Mouse (Mus musculus): ENCODE results near the gene Ift122. TPM values are rescaled to one million over a fixed set of nuclear protein-coding genes. Genes with fewer than 3 reads are reported as not detected.

The Ift122 gene
- total RNA-seq, 2 experiments from 2014 or later = 26.7 to 28.7 TPM

DNA sequence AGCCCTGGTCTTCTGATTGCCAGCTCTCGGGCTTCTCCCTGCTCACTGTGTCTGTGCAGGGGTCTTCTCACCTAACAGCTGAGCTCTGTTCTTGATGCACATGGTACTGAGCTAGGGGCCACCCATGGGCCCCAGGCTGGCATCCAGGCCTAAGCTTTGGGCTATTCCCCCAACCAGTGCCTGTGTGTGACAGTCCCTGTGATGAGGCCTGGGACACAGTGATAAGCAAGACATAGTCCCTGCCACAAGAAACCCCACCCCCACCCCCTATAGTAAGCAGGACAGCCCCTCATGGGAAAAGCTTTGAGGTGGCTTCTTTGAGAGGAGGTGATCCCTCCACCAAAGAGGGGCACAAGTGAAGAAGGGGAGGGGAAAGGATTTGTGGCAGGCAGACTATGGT lies 65.3 kb downstream of the Ift122 start:
- no peak for DNase-seq (ENCODE audit: extremely low spot score in 1 of 2, low spot score in 1 of 2)

GRCm38 (mm10) chr6:115919876-115920275 lies 66.6 kb downstream of the Ift122 start:
- no peak for DNase-seq (ENCODE audit: extremely low spot score in 1 of 2, low spot score in 1 of 2)

DNA sequence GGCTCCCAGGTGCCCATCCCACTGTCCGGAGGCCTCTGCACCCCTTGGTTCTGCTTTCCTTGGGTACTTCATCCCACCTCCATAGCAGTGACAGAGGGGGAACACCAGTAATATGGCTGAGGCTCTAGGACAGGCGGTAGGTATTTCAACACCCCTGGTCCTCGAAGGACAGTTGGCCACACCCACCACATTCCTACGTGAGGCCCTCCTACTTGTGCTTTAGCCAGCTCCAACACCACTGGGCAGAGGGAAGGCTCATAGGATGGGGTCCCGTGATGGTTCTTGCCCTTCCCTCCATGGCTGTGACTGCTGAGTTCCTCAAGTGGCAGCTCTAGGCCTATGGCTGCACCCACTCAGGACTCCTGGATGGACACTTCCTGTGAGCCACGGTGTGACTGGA lies 71.6 kb downstream of the Ift122 start:
- no peak for DNase-seq (ENCODE audit: extremely low spot score in 1 of 2, low spot score in 1 of 2)

DNA sequence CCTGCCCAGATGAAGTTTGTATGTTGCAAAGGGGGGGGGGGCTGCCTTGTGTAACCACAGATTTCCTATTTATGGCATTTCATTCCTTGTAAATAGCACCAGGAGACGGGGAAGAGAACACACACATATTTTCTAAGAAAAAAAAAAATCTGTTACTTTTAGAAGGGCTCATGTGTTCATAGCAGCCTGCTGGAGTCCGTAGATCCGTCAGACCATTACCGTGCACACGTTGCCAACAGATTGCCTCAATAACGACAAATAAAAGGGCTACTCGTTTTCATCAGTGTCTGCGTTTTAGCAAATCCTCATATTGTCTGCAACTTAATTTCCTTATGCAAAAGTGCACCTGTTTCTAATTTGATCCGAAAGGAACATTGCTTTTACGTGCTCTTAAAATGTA lies 73.1 kb downstream of the Ift122 start:
- DNase-seq (ENCODE audit: extremely low spot score in 1 of 2, low spot score in 1 of 2) = no peak

- no peak for DNase-seq (ENCODE audit: extremely low spot score in 1 of 2, low spot score in 1 of 2)
Measured at GRCm38 (mm10) chr6:115927292-115928242, 74.3 kb downstream of the Ift122 start.

GRCm38 (mm10) chr6:115930018-115930417 lies 76.7 kb downstream of the Ift122 start:
- no peak for DNase-seq (ENCODE audit: extremely low spot score in 1 of 2, low spot score in 1 of 2)

DNA sequence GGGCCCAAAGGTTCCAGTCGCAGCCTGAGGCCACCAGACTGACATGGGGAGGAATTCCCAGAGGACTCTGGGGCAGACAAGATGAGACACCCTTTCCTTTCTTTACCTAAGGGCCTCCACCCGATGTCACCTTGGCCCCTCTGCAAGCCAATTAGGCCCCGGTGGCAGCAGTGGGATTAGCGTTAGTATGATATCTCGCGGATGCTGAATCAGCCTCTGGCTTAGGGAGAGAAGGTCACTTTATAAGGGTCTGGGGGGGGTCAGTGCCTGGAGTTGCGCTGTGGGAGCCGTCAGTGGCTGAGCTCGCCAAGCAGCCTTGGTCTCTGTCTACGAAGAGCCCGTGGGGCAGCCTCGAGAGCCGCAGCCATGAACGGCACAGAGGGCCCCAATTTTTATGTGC lies 78.4 kb downstream of the Ift122 start, which contains the start of gene Rho:
Gene Rho (plus strand): TSS at position 110 of the 400 bp plus-strand sequence.
- no peak for DNase-seq (ENCODE audit: extremely low spot score in 1 of 2, low spot score in 1 of 2)

DNA sequence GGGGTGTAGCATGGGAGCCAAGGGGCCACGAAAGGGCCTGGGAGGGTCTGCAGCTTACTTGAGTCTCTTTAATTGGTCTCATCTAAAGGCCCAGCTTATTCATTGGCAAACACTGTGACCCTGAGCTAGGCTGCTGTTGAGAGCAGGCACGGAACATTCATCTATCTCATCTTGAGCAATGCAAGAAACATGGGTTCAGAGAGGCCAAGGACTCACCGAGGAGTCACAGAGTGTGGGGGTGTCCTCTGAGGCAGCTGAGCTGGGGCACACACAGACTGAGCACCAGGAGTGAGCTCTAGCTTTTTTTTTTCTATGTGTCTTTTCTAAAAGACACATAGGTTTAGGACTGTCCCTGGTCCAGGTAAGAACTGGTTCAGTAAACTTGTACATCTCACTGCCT lies 79.1 kb downstream of the Ift122 start:
- no peak for DNase-seq (ENCODE audit: extremely low spot score in 1 of 2, low spot score in 1 of 2)

DNA sequence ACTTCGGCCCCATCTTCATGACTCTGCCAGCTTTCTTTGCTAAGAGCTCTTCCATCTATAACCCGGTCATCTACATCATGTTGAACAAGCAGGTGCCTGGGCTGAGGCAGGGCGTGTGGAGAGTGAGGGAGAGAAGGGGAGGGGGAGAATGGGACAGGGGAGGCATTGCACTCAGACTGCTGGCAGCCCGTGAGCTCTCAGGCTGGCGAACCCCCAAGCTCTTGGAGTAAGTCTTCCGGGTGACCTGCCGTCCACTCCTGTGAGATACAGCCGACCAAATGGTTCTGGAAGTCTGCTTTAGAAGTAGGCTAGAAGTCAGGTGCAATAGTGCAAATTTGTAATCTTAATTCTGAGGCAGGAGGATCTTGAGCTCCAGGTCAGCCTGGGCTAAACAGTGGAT lies 82.3 kb downstream of the Ift122 start:
- DNase-seq (ENCODE audit: extremely low spot score in 1 of 2, low spot score in 1 of 2) = no peak

DNA sequence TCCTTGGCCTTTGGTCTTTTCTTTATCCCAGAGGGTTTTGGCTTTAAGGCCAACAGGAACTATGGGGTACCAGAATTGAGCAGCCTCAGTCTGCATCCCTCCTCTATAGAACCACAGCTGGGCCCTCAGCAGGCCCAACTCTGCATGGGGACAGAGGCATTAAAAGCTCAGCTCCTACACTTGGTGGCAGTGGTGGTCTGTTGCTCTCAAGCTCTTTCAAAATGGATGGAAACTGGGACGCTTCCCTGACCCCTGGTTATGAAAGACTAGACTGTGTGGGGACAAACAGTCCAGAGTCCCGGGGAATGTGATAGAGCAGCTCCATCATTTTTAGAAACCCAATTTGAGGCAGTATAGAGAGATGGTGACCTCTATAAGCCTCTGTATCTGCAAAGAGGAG lies 84.7 kb downstream of the Ift122 start:
- DNase-seq (ENCODE audit: extremely low spot score in 1 of 2, low spot score in 1 of 2) = no peak

GRCm38 (mm10) chr6:115938798-115939197 lies 85.5 kb downstream of the Ift122 start:
- DNase-seq (ENCODE audit: extremely low spot score in 1 of 2, low spot score in 1 of 2) = no peak

DNA sequence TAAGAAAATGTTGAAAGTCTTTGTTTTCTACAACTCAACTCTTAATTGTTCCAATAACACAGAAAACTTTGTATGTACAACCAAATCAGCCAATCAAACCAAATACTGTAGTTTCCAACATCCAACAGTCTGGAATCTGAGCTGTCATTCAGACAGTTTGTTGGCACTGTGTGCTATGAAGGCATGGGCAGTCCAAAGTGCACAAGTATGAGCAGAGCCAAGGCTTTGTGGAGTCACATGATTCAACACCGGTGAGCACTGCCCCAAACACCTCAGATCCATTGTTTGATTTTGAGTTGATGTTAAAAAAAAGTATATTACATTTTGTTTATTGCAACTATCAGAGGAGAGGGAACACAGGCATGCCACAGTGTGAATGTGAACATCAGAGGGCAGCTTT lies 87.3 kb downstream of the Ift122 start:
- DNase-seq (ENCODE audit: extremely low spot score in 1 of 2, low spot score in 1 of 2) = no peak

- no peak for DNase-seq (ENCODE audit: extremely low spot score in 1 of 2, low spot score in 1 of 2)
Measured at GRCm38 (mm10) chr6:115941128-115941527, 87.9 kb downstream of the Ift122 start.

DNA sequence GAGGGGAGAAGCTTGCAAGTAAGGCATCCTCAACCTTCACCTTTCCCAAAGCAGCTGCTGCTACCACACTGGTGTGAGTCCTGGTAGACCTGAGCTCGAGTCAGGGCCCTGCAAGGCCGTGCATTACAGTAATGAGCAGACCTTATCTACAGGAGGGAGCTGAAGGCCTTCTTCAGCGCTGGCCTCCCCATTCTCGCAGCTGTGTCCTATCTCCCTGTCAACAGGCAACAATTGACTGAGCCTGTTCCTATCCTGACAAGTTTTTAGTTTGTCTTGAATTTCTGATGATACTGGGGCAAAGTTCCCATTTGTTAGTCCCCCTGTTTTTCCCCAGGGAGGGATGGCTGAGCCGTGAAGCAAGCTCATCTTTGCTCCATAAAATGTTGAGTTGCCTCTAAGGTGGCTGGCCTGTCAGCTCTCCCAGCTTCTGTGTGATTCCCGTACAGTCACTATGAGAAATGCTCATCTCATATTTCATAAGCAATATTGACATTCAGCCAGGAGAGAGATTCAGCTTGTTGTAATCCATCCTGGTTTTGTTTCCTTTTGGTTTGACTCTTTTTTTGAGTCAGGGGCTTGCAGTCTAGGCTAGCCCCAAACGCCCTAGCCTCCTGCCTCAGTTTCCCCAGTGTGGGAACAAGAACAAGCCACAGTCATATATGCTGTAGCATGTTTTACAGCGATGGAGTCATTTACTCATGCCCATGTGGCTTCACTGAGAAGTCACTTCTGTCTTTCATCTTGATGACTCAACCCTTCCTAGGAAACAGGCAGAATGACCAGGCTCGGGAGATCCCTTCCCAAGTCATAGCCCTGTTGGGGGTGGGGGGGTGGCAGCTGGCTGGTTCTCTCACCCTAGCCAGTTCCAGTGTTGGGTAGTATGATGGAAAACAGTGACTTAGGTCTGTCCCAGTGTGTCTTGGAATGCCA lies 90.5 kb downstream of the Ift122 start:
- no peak for DNase-seq (ENCODE audit: extremely low spot score in 1 of 2, low spot score in 1 of 2)

- no peak for DNase-seq (ENCODE audit: extremely low spot score in 1 of 2, low spot score in 1 of 2)
Measured at GRCm38 (mm10) chr6:115944638-115945037, 91.4 kb downstream of the Ift122 start, which contains the start of gene H1foo. TSS of gene H1foo (plus strand) at chr6:115944938.

DNA sequence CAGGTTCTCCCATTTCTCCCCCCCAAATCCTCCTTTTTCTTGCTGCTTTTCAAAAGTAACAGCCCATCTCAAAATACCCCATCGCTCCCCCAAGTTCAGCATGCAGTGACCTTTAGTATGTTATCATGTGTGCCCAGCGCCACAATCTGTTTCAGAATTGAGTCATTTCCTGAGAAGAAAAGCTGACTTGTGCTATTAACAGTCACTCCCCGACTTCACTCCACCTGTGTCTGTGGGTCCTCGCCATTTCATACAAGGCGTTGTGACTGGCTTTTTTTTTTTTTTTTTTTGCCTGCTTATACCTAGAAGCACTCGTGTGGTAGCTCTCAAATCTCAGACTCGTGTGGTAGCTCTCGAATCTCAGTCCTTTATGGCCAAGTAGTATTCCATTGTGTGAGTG lies 92.4 kb downstream of the Ift122 start:
- DNase-seq (ENCODE audit: extremely low spot score in 1 of 2, low spot score in 1 of 2) = no peak

- no peak for DNase-seq (ENCODE audit: extremely low spot score in 1 of 2, low spot score in 1 of 2)
Measured at GRCm38 (mm10) chr6:115946389-115946788, 93.1 kb downstream of the Ift122 start.

GRCm38 (mm10) chr6:115954506-115955074 lies 101.3 kb downstream of the Ift122 start:
- DNase-seq (ENCODE audit: extremely low spot score in 1 of 2, low spot score in 1 of 2) = no peak

GRCm38 (mm10) chr6:115955169-115955568 lies 101.9 kb downstream of the Ift122 start:
- DNase-seq (ENCODE audit: extremely low spot score in 1 of 2, low spot score in 1 of 2) = no peak

DNA sequence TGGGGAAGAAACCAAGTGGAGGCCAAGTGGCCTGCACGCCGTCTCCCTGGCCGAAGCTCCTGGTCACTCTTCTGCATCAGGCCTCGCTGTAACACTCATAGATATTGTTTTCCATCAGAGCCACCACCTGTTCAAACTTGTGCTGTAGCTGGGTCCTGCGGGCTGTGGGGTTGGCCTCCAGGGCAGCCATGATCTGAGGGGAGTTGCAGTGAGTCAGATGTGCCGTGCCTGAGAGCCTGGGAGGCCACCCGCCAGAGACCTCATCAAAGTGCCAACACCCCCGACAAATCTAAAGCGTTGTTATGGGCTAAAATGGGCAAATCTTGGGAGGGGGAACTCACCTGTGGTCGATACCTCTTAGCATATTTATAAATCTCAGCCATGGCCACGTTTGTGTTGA lies 102.4 kb downstream of the Ift122 start:
- no peak for DNase-seq (ENCODE audit: extremely low spot score in 1 of 2, low spot score in 1 of 2)

Data from layer of hippocampus, postnatal 25 days (tissue).